Mouse (Mus musculus) lung, embryonic 14.5 days (tissue): ENCODE measurements around the gene Dnajc19. TPM values are rescaled to one million over a fixed set of nuclear protein-coding genes. Genes with fewer than 3 reads are reported as not detected.
"Not testable (repeated sequence)": the region's sequence is repeated elsewhere in the genome, so short reads cannot be mapped to it uniquely, and the experiment has no call there.

Experiments used
- ATAC-seq: fragments of 200-750 bp; cut with Nextera tagmentation; 2 replicates; pipeline ENCODE4 v1.8.0; 2017; ENCODE audit warnings: mild to moderate bottlenecking, moderate TSS enrichment, moderate library complexity; ENCODE audit not compliant: insufficient read depth
- DNase-seq: peaks from one replicate; pipeline ENCODE4 v3.0.0-alpha.2; 2015
- H3K27ac ChIP-seq: fragments of 300-500 bp; sonication (generic); 2 replicates; pipeline ENCODE4 v1.5.1; 2014; ENCODE audit warnings: low read depth, mild to moderate bottlenecking, moderate library complexity
- H3K27me3 ChIP-seq: fragments of 300-500 bp; sonication (generic); 2 replicates; pipeline ENCODE4 v1.6.1; 2014; ENCODE audit warnings: low read length, control low read depth; ENCODE audit not compliant: insufficient read depth
- H3K36me3 ChIP-seq: fragments of 300-500 bp; sonication (generic); 2 replicates; pipeline ENCODE4 v1.6.1; 2014; ENCODE audit warnings: control low read depth; ENCODE audit not compliant: insufficient read depth
- H3K4me1 ChIP-seq: fragments of 300-500 bp; sonication (generic); 2 replicates; pipeline ENCODE4 v1.6.1; 2014; ENCODE audit warnings: antibody characterized with exemption, control low read depth; ENCODE audit not compliant: insufficient read depth
- H3K4me2 ChIP-seq: fragments of 300-500 bp; sonication (generic); 2 replicates; pipeline ENCODE4 v1.6.1; 2014; ENCODE audit warnings: mild to moderate bottlenecking
- H3K4me3 ChIP-seq: fragments of 300-500 bp; sonication (generic); 2 replicates; pipeline ENCODE4 v1.5.1; 2014; ENCODE audit warnings: low read depth, low read length
- H3K9ac ChIP-seq: fragments of 300-500 bp; sonication (generic); 2 replicates; pipeline ENCODE4 v1.6.1; 2014
- H3K9me3 ChIP-seq: fragments of 300-500 bp; sonication (generic); 2 replicates; pipeline ENCODE4 v1.6.1; 2016; ENCODE audit warnings: low read depth, low read length, control low read depth
- CTCF ChIP-seq: IDR thresholded peaks from 2 replicates; pipeline ENCODE4 v1.5.1; 2016; ENCODE audit warnings: antibody characterized with exemption, low read depth
- WGBS: fragments of 180-500 bp; shearing (Covaris S2); extraction: QIAGEN DNeasy Blood & Tissue Kit; methylation state at CpG from one replicate; pipeline ENCODE4 v1.1.7; 2014; 5-methylcytosine and 5-hydroxymethylcytosine counted together
- polyA plus RNA-seq: library from polyadenylated mRNA; unstranded; fragments of >200 nt; fragmentation: Nextera tagmentation; extraction: Ambion mirVana; gene quantifications from 2 replicates; pipeline ENCODE4 v1.2.1, GENCODE M21; 2014

Dnajc19 gene
- polyA plus RNA-seq, 1 experiment from 2014 or later, result 141 TPM

DNA sequence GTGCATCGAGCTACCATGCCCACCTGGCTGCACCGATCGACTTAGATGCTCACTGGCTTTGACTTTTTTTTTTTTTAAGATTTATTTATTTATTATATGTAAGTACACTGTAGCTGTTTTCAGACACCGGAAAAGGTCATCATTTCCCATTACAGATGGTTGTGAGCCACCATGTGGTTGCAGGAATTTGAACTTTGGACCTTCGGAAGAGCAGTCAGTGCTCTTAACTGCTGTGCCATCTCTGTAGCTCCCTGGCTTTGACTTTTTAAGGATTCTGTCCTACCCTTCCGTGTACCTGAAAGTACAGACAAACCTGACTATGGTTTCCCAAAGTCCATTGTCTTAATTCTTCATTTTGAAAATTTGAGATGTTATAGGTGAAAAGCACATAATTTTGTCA is 8.4 kb downstream of the Dnajc19 start:
- Histone ChIP-seq H3K4me3 (no peak overlapping the region), H3K27me3 (no peaks in the 10 kb centered on the region), H3K4me1 (no peaks in the 10 kb centered on the region), H3K4me2 (no peak overlapping the region), H3K9ac (no peak overlapping the region), H3K9me3 (no peaks in the 10 kb centered on the region), H3K36me3 (peaks cover 43% of the 10 kb centered on the region), H3K27ac (no peak overlapping the region)
- ATAC-seq (no peak), DNase-seq (no peak)
- no peak for TF ChIP-seq CTCF
- 90% methylated on average over 6 of the region's 6 CpGs for WGBS

DNA sequence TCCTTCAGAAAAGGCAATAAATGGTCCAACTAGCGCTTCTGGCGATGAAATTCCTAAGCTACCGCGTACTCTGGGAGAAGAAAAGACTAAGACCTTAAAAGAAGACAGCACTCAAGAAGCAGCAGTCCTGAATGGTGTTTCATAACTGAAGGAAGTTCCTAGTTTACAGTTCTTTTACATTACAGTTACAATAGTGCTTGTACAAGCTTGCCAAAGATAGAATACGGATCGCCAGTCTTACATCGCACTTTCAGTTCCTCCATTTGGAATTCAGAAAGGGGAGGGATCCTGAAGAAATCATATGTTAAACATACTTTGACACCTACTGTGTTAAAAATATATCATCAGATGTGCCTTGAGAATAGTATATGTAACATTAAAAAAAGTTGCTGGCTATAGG is 12.2 kb downstream of the Dnajc19 start:
- not testable (repeated sequence) for H3K4me2 ChIP-seq, H3K27ac ChIP-seq, H3K4me1 ChIP-seq, H3K9ac ChIP-seq, DNase-seq, H3K9me3 ChIP-seq, ATAC-seq, H3K4me3 ChIP-seq, H3K27me3 ChIP-seq
- WGBS, result 87% methylated on average over 7 of the region's 7 CpGs
- peaks cover 56% of the 10 kb centered on the region for H3K36me3 ChIP-seq

DNA sequence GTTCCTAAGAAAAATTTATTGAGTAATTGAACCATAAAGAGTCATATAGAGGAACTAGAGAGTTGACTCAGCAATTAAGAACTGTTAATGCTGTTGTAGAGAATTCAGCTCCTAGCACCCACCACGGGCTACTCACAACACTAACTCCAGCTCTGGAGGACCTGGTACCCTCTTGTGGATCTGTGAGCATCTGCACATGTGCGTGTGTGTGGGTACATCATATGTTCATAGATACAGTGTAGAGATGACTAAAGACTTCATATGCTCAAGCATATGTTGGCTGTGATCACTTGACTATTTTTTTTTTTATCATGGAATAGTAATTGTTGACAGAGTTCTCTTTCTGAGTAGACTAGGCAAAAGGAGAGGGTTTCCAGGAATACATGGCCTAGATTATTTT is 18.8 kb downstream of the Dnajc19 start:
- WGBS, result 96% methylated on average over 2 of the region's 2 CpGs
- H3K36me3 ChIP-seq, result peaks cover 55% of the 10 kb centered on the region
- no peak for ATAC-seq

DNA sequence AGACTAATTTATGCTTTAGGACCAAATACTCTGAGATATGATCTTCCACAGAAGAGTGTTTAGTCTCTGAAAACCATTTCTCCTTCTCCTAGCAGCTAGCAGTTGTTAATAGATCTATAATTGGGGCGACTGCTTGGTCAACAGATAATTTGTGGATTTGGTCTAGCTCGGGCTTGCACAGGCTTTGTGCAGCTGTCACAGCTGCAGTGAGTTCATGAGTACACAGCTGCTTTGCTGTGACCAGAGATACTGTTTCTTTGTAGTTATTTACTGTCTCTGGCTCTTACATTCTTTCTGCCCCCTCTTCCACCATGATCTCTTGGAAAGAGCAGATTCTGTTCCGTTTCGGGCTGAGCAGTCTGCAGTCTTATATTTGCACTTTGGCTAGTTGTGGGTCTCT is 39.1 kb downstream of the Dnajc19 start:
- no peak overlapping the region for H3K9ac ChIP-seq
- TF ChIP-seq CTCF, result no peak
- H3K4me2 ChIP-seq, result no peak overlapping the region
- H3K4me3 ChIP-seq, result no peak overlapping the region
- no peak for ATAC-seq
- DNase-seq, result no peak
- no peaks in the 10 kb centered on the region for H3K4me1 ChIP-seq
- no peaks in the 10 kb centered on the region for H3K27me3 ChIP-seq
- 91% methylated on average over 4 of the region's 4 CpGs for WGBS
- H3K27ac ChIP-seq, result no peak overlapping the region
- H3K9me3 ChIP-seq, result no peaks in the 10 kb centered on the region
- H3K36me3 ChIP-seq, result peaks cover 36% of the 10 kb centered on the region

More for the DNA sequence above, 18.8 kb downstream of the Dnajc19 start:
- Histone ChIP-seq H3K4me2 (no peak overlapping the region), H3K27ac (no peak overlapping the region), H3K27me3 (no peaks in the 10 kb centered on the region), H3K4me1 (no peaks in the 10 kb centered on the region), H3K4me3 (no peak overlapping the region), H3K9me3 (no peaks in the 10 kb centered on the region), H3K9ac (no peak overlapping the region)
- no peak for DNase-seq
- TF ChIP-seq CTCF, result no peak

DNA sequence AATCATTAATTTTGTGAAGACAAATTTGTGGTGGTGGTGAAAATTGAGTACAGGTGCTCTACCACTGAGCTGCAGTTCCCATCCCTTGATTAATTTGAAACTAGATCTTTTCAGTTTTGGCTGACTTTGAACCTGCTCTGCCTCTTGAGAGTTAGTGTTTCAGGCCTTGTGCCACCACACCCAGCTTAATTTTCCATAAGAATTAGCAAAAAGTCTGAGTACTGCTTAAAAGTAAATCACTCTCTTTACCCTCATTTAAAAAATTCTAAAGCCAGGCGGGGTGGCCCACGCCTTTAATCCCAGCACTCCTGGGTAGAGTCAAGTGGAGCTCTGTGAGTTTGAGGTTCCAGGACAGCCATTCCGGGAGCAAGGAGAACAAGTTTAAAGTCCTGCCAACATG is 45.4 kb downstream of the Dnajc19 start:
- Histone ChIP-seq H3K4me2 (no peak overlapping the region), H3K4me1 (no peaks in the 10 kb centered on the region), H3K9ac (no peak overlapping the region), H3K36me3 (peaks cover 9% of the 10 kb centered on the region; the same call in 1 of the 2 replicates), H3K27me3 (no peaks in the 10 kb centered on the region), H3K4me3 (no peak overlapping the region), H3K9me3 (no peaks in the 10 kb centered on the region), H3K27ac (no peak overlapping the region)
- no peak for DNase-seq
- TF ChIP-seq CTCF, result no peak
- no peak for ATAC-seq
- 85% methylated on average over 3 of the region's 3 CpGs for WGBS

DNA sequence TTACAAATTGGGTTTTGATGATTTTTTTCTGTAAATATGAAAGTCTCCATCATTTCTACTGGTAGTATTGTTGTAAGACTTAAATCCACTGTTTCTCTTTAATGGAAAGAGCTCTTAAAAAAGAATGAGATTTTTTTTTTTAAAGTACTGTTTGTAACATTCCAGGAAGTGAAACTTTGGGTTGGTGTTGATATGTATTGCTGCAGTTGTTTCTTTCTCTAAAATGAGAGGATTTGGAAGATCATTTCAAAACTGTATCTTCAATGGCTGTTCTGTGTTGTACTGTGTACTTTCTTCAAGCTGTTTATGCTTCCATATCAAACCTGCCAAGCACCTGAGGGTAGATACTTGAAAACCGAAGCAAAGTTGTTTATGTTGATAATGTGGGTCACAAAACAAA is 46.3 kb downstream of the Dnajc19 start:
- H3K27me3 ChIP-seq, result no peaks in the 10 kb centered on the region
- no peak for TF ChIP-seq CTCF
- no peaks in the 10 kb centered on the region for H3K9me3 ChIP-seq
- no peak overlapping the region for H3K9ac ChIP-seq
- ATAC-seq, result no peak
- H3K4me2 ChIP-seq, result no peak overlapping the region
- no peaks in the 10 kb centered on the region for H3K4me1 ChIP-seq
- peaks cover 5% of the 10 kb centered on the region; the same call in 1 of the 2 replicates for H3K36me3 ChIP-seq
- H3K4me3 ChIP-seq, result no peak overlapping the region
- DNase-seq, result no peak
- WGBS, result 68% methylated on average over 1 of the region's 1 CpGs
- H3K27ac ChIP-seq, result no peak overlapping the region

DNA sequence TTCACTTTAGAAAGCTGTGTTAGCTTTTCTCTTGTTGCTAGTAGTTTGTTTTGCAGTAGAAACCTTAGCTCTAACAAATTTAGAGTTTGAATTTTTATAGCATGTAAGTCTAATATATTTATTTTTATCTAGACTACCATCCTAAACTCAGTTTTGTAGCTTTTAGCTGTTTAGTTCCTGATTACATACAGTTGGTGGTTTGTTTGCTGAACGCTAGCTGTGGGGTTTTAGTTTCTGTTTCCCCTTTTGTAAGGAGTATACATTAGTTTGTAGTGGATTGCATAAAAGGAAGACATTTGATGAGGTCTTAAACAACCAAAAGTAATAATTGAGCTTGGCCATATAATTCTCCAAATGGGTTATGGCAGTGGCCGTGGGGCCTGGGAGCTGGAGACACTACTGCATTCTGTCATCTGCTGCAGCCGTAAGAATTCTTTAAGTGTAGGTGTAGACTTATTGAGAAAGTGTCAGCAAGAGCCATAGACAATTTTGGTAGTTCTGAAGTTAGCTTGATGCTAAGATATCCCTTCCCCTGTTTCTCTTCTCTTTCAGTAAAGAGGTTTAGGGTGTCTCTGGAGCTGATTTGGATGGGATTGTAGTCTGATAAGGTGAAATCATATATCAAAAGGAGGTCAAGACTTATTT is 47.3 kb downstream of the Dnajc19 start:
- H3K36me3 ChIP-seq, result peaks cover 5% of the 10 kb centered on the region; the same call in 1 of the 2 replicates
- TF ChIP-seq CTCF, result no peak
- no peak overlapping the region for H3K9ac ChIP-seq
- DNase-seq (no peak), ATAC-seq (no peak)
- H3K9me3 ChIP-seq, result no peaks in the 10 kb centered on the region
- no peak overlapping the region for H3K4me2 ChIP-seq
- 77% methylated on average over 3 of the region's 3 CpGs for WGBS
- no peaks in the 10 kb centered on the region for H3K4me1 ChIP-seq
- H3K27me3 ChIP-seq, result no peaks in the 10 kb centered on the region
- no peak overlapping the region for H3K27ac ChIP-seq
- no peak overlapping the region for H3K4me3 ChIP-seq
